Mouse (Mus musculus) testis, adult 2 months (tissue): Measurements from ENCODE around the gene Slc41a1. TPM values are rescaled to one million over a fixed set of nuclear protein-coding genes. Genes with fewer than 3 reads are reported as not detected.
"Not testable (repeated sequence)": the region's sequence is repeated elsewhere in the genome, so short reads cannot be mapped to it uniquely, and the experiment has no call there.

Source experiments
- H3K27ac ChIP-seq: fragments of 200-500 bp; 2 replicates; pipeline ENCODE4 v1.5.1; 2012; ENCODE audit warnings: low read depth, low read length; ENCODE audit not compliant: control insufficient read depth, insufficient read depth
- H3K27me3 ChIP-seq: fragments of 200-500 bp; 2 replicates; pipeline ENCODE4 v1.6.1; 2012; ENCODE audit warnings: mild to moderate bottlenecking, low read length, moderate library complexity; ENCODE audit not compliant: control insufficient read depth, insufficient read depth
- H3K36me3 ChIP-seq: fragments of 200-500 bp; 2 replicates; pipeline ENCODE4 v1.6.1; 2012; ENCODE audit warnings: mild to moderate bottlenecking, low read length; ENCODE audit not compliant: control insufficient read depth, insufficient read depth
- H3K4me1 ChIP-seq: fragments of 200-500 bp; 2 replicates; pipeline ENCODE4 v1.6.1; 2012; ENCODE audit warnings: low read length; ENCODE audit not compliant: control insufficient read depth, insufficient read depth
- H3K4me3 ChIP-seq: fragments of 200-500 bp; 2 replicates; pipeline ENCODE4 v1.5.1; 2012; ENCODE audit warnings: low read depth, mild to moderate bottlenecking, low read length, moderate library complexity, mixed read lengths; ENCODE audit not compliant: control insufficient read depth
- CTCF ChIP-seq: fragments of 200-500 bp; IDR thresholded peaks from 2 replicates; pipeline ENCODE4 v1.5.1; 2012; ENCODE audit warnings: low read depth, mild to moderate bottlenecking, inconsistent platforms, low read length, moderate library complexity; ENCODE audit not compliant: control insufficient read depth, insufficient read depth, insufficient replicate concordance
- POLR2A ChIP-seq: fragments of 200-500 bp; IDR thresholded peaks from 2 replicates; pipeline ENCODE4 v1.6.1; 2012; ENCODE audit warnings: low read depth, mild to moderate bottlenecking, inconsistent platforms, low read length, moderate library complexity; ENCODE audit not compliant: control insufficient read depth
- polyA plus RNA-seq: library from polyadenylated mRNA; depleted of rRNA; stranded (reverse); fragments of >200 nt; gene quantifications from 2 replicates; pipeline ENCODE4 v1.2.3, GENCODE M21; 2012

The Slc41a1 gene
- polyA plus RNA-seq, 1 experiment: 18.8 TPM

- TF ChIP-seq POLR2A (no peak), CTCF (no peak)
- Histone ChIP-seq H3K27me3 (no peaks in the 10 kb centered on the region), H3K4me1 (no peaks in the 10 kb centered on the region), H3K27ac (no peak overlapping the region), H3K36me3 (no peaks in the 10 kb centered on the region), H3K4me3 (no peak overlapping the region)
These were observed 23.1 kb upstream of the Slc41a1 start for GRCm38 (mm10) chr1:131804166-131804565.

- H3K4me1 ChIP-seq: no peaks in the 10 kb centered on the region
- TF ChIP-seq CTCF: no peak
- TF ChIP-seq POLR2A: no peak
- no peaks in the 10 kb centered on the region for H3K36me3 ChIP-seq
These were observed 18.3 kb upstream of the Slc41a1 start for GRCm38 (mm10) chr1:131808986-131809385.

GRCm38 (mm10) chr1:131809651-131810050 is 17.6 kb upstream of the Slc41a1 start:
- H3K4me1 ChIP-seq: no peaks in the 10 kb centered on the region
- H3K27ac ChIP-seq: no peak overlapping the region
- no peaks in the 10 kb centered on the region for H3K36me3 ChIP-seq
- TF ChIP-seq CTCF (no peak), POLR2A (no peak)
- H3K4me3 ChIP-seq: no peak overlapping the region
- H3K27me3 ChIP-seq: no peaks in the 10 kb centered on the region

More at GRCm38 (mm10) chr1:131808986-131809385, 18.3 kb upstream of the Slc41a1 start:
- no peaks in the 10 kb centered on the region for H3K27me3 ChIP-seq
- no peak overlapping the region for H3K27ac ChIP-seq
- H3K4me3 ChIP-seq: no peak overlapping the region

- Histone ChIP-seq H3K27ac (no peak overlapping the region), H3K4me3 (no peak overlapping the region), H3K27me3 (no peaks in the 10 kb centered on the region), H3K36me3 (no peaks in the 10 kb centered on the region), H3K4me1 (no peaks in the 10 kb centered on the region)
- no peak for TF ChIP-seq POLR2A
- no peak for TF ChIP-seq CTCF
These were observed 15.9 kb upstream of the Slc41a1 start for GRCm38 (mm10) chr1:131811393-131811792.

- TF ChIP-seq CTCF: no peak
- TF ChIP-seq POLR2A: no peak
- H3K36me3 ChIP-seq: no peaks in the 10 kb centered on the region
These were observed 15.3 kb upstream of the Slc41a1 start for GRCm38 (mm10) chr1:131812006-131812405.

GRCm38 (mm10) chr1:131812631-131813295 is 14.5 kb upstream of the Slc41a1 start:
- no peaks in the 10 kb centered on the region for H3K27me3 ChIP-seq
- H3K4me3 ChIP-seq: no peak overlapping the region
- TF ChIP-seq CTCF (no peak), POLR2A (no peak)
- H3K27ac ChIP-seq: no peak overlapping the region
- H3K36me3 ChIP-seq: no peaks in the 10 kb centered on the region
- no peaks in the 10 kb centered on the region for H3K4me1 ChIP-seq

More at GRCm38 (mm10) chr1:131812006-131812405, 15.3 kb upstream of the Slc41a1 start:
- H3K4me3 ChIP-seq: no peak overlapping the region
- H3K27me3 ChIP-seq: no peaks in the 10 kb centered on the region
- no peak overlapping the region for H3K27ac ChIP-seq
- H3K4me1 ChIP-seq: no peaks in the 10 kb centered on the region

GRCm38 (mm10) chr1:131813731-131814130 is 13.6 kb upstream of the Slc41a1 start:
- H3K27ac ChIP-seq: no peak overlapping the region
- no peak overlapping the region for H3K4me3 ChIP-seq
- TF ChIP-seq POLR2A (no peak), CTCF (no peak)
- no peaks in the 10 kb centered on the region for H3K36me3 ChIP-seq
- H3K27me3 ChIP-seq: no peaks in the 10 kb centered on the region
- no peaks in the 10 kb centered on the region for H3K4me1 ChIP-seq

- Histone ChIP-seq H3K36me3 (no peaks in the 10 kb centered on the region), H3K27me3 (no peaks in the 10 kb centered on the region), H3K4me3 (no peak overlapping the region), H3K27ac (no peak overlapping the region), H3K4me1 (no peaks in the 10 kb centered on the region)
- no peak for TF ChIP-seq POLR2A
- no peak for TF ChIP-seq CTCF
These were observed 13.1 kb upstream of the Slc41a1 start for GRCm38 (mm10) chr1:131814191-131814590.

GRCm38 (mm10) chr1:131816886-131817285 is 10.4 kb upstream of the Slc41a1 start:
- no peak for TF ChIP-seq CTCF
- TF ChIP-seq POLR2A: no peak
- Histone ChIP-seq H3K4me3 (no peak overlapping the region), H3K27me3 (no peaks in the 10 kb centered on the region), H3K4me1 (no peaks in the 10 kb centered on the region), H3K27ac (no peak overlapping the region), H3K36me3 (no peaks in the 10 kb centered on the region)

- H3K4me3 ChIP-seq, H3K27me3 ChIP-seq, H3K36me3 ChIP-seq, H3K4me1 ChIP-seq: not testable (repeated sequence)
- peak overlapping the region; percentile 69 for H3K27ac ChIP-seq
These were observed 6.9 kb upstream of the Slc41a1 start for GRCm38 (mm10) chr1:131820353-131820752.
